Mouse (Mus musculus) forebrain, postnatal 0 days (tissue): Measurements from ENCODE around the gene Bsdc1. TPM values are rescaled to one million over a fixed set of nuclear protein-coding genes. Genes with fewer than 3 reads are reported as not detected.
A peak's percentile ranks its signal among the peaks of the same experiment; 100 is the strongest.

ENCODE experiments used
- ATAC-seq: fragments of 200-750 bp; cut with Nextera tagmentation; 2 replicates; pipeline ENCODE4 v1.8.0; 2017; ENCODE audit warnings: mild to moderate bottlenecking, moderate library complexity
- DNase-seq: peaks from one replicate; pipeline ENCODE4 v3.0.0-alpha.2; 2015
- H3K27ac ChIP-seq: fragments of 300-500 bp; sonication (generic); 2 replicates; pipeline ENCODE4 v1.5.1; 2014; ENCODE audit warnings: low read depth, mild to moderate bottlenecking, antibody characterized with exemption, low read length, moderate library complexity, mixed read lengths
- H3K27me3 ChIP-seq: fragments of 300-500 bp; sonication (generic); 2 replicates; pipeline ENCODE4 v1.6.1; 2014; ENCODE audit warnings: mild to moderate bottlenecking, low read length, mixed read lengths; ENCODE audit not compliant: insufficient read depth
- H3K36me3 ChIP-seq: fragments of 300-500 bp; sonication (generic); 2 replicates; pipeline ENCODE4 v1.6.1; 2014; ENCODE audit warnings: mild to moderate bottlenecking, moderate library complexity; ENCODE audit not compliant: insufficient read depth
- H3K4me1 ChIP-seq: fragments of 300-500 bp; sonication (generic); 2 replicates; pipeline ENCODE4 v1.6.1; 2014; ENCODE audit warnings: antibody characterized with exemption; ENCODE audit not compliant: insufficient read depth
- H3K4me2 ChIP-seq: fragments of 300-500 bp; sonication (generic); 2 replicates; pipeline ENCODE4 v1.6.1; 2014; ENCODE audit warnings: low read depth, mild to moderate bottlenecking, moderate library complexity
- H3K4me3 ChIP-seq: fragments of 300-500 bp; sonication (generic); 2 replicates; pipeline ENCODE4 v1.5.1; 2014; ENCODE audit warnings: low read depth, low read length, mixed read lengths
- H3K9ac ChIP-seq: fragments of 300-500 bp; sonication (generic); 2 replicates; pipeline ENCODE4 v1.6.1; 2014; ENCODE audit warnings: mild to moderate bottlenecking
- H3K9me3 ChIP-seq: fragments of 300-500 bp; sonication (generic); 2 replicates; pipeline ENCODE4 v1.6.1; 2016; ENCODE audit warnings: low read length
- CTCF ChIP-seq: sonication (generic); IDR thresholded peaks from 2 replicates; pipeline ENCODE4 v1.5.1; 2016; ENCODE audit warnings: antibody characterized with exemption, control low read depth, low read depth
- WGBS: fragments of 180-500 bp; shearing (Covaris S2); extraction: QIAGEN DNeasy Blood & Tissue Kit; methylation state at CpG from one replicate; pipeline ENCODE4 v1.1.7; 2014; 5-methylcytosine and 5-hydroxymethylcytosine counted together
- polyA plus RNA-seq: library from polyadenylated mRNA; unstranded; fragments of >200 nt; fragmentation: Nextera tagmentation; extraction: Ambion mirVana; gene quantifications from 2 replicates; pipeline ENCODE4 v1.2.1, GENCODE M21; 2015
- total RNA-seq: library from RNA; depleted of rRNA; stranded (reverse); fragments of >200 nt; gene quantifications from 2 replicates; pipeline ENCODE4 v1.2.3, GENCODE M21; 2014

Gene Bsdc1
- total and polyA plus RNA-seq, 2 experiments from 2014 or later, result 28.4 to 61.6 TPM

DNA sequence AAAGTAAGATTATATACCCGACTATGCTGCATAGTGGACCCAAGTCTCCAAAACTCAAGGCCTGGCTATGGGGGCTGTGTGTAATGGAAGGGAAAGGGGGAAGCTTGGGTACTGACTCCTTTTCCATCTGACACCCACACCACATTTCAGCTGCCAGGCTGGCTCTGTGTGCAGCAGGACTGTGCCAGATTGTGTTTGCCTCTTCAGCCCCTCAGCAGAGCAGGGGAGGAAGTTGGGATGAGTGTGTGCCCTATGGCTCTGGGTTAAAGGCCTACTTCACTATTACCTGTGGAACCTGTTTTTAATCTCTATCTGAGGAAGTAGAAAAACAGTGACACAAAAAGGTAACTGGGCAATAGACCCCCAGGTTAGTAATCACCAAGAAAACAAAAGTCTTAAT, 19.7 kb downstream of the Bsdc1 start:
- H3K36me3 ChIP-seq, result peaks cover 67% of the 10 kb centered on the region
- ATAC-seq, result no peak
- 87% methylated on average over 1 of the region's 1 CpGs for WGBS

DNA sequence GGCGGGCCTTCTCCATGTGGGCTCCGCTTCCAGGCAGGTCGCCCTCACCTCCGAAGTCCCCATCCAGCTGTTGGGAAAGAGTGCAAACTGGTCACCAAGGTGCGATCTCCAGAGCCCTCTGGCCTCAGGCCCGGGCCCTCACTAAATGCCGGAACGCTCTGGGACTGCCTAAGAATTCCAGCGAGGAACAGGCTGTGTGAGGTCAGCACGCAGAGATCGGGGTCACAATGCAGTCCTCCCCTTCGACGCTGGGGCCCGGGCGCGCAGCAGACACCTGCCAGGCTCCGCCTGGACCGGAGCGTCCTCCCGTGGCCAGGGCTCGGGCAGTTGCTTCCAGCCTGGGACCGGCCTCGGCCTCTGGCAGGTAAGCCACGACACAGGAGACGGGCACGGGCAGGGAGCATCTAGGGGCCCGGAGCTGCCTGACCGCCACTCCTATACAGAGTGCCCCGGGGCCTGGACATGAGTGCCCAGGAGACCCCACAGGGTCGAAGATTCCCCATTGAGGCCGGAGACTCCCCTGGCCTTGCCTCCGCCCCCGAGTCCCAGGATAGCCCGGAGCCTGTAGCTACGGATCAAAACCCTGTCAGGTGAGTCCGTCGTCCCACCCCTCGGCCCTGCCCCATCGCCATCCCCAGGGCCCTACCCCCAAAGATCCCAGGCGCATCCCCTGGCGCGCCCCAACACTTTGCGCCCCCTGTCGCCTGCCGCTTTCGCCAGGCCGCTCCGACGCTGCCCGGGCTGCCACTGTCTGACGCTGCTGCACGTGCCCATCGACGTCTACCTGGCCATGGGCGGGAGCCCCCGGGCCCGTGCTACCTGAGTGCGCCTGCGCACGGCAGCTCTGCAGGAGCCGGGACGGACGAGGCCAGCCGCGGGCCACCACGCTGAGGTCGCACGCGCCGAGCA, 29.8 kb downstream of the Bsdc1 start, which contains the start of the genes Tssk3 and Fam229a:
Gene Tssk3 (minus strand): TSS at position 51 of the 909 bp plus-strand sequence.
Gene Fam229a (plus strand): TSS at position 219 of the 909 bp plus-strand sequence.
- H3K27me3 ChIP-seq, result no peaks in the 10 kb centered on the region
- TF ChIP-seq CTCF, result peak; percentile 50
- no peak within 1 kb of the TSS for H3K27ac ChIP-seq
- H3K9me3 ChIP-seq, result no peaks in the 10 kb centered on the region
- WGBS, result 4% methylated on average over 70 of the region's 70 CpGs
- H3K4me2 ChIP-seq, result peak within 1 kb of the TSS; percentile 57
- DNase-seq, result peak; percentile 64
- peak; percentile 21; the same call in 1 of the 2 replicates for ATAC-seq
- H3K36me3 ChIP-seq, result peaks cover 30% of the 10 kb centered on the region
- peaks cover 9% of the 10 kb centered on the region; the same call in 1 of the 2 replicates for H3K4me1 ChIP-seq
- H3K4me3 ChIP-seq, result peak within 1 kb of the TSS; percentile 30
- H3K9ac ChIP-seq, result peak within 1 kb of the TSS; percentile 36

More for the DNA sequence above, 19.7 kb downstream of the Bsdc1 start:
- Histone ChIP-seq H3K27ac (no peak overlapping the region), H3K27me3 (no peaks in the 10 kb centered on the region), H3K4me3 (no peak overlapping the region), H3K4me1 (no peaks in the 10 kb centered on the region), H3K4me2 (no peak overlapping the region), H3K9me3 (no peaks in the 10 kb centered on the region), H3K9ac (no peak overlapping the region)
- TF ChIP-seq CTCF, result no peak
- DNase-seq, result no peak

DNA sequence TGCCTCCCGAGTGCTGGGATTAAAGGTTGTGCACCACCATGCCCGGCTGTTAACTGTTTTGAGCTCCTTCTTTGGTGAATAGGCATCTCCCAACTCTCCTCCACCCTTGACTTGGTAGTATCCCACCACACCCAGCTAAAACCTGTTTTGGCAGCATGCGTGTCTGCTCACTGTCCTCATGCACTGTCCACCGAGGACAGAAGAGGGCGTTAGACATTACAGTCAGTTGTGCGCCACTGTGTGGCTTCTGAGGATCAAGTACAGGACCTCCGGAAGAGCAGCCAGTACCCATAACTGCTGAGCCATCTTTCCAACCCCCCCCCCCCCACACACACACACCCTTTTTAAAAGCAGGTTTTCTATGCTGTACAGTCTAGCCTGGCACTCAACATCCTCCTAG, 33.3 kb downstream of the Bsdc1 start:
- Histone ChIP-seq H3K9me3 (no peaks in the 10 kb centered on the region), H3K27me3 (no peaks in the 10 kb centered on the region), H3K9ac (no peak overlapping the region), H3K36me3 (no peaks in the 10 kb centered on the region), H3K4me2 (no peak overlapping the region), H3K27ac (no peak overlapping the region), H3K4me3 (no peak overlapping the region), H3K4me1 (peaks cover 19% of the 10 kb centered on the region)
- ATAC-seq, result no peak
- TF ChIP-seq CTCF, result peak; percentile 34
- no peak for DNase-seq
- 77% methylated on average over 7 of the region's 7 CpGs for WGBS

DNA sequence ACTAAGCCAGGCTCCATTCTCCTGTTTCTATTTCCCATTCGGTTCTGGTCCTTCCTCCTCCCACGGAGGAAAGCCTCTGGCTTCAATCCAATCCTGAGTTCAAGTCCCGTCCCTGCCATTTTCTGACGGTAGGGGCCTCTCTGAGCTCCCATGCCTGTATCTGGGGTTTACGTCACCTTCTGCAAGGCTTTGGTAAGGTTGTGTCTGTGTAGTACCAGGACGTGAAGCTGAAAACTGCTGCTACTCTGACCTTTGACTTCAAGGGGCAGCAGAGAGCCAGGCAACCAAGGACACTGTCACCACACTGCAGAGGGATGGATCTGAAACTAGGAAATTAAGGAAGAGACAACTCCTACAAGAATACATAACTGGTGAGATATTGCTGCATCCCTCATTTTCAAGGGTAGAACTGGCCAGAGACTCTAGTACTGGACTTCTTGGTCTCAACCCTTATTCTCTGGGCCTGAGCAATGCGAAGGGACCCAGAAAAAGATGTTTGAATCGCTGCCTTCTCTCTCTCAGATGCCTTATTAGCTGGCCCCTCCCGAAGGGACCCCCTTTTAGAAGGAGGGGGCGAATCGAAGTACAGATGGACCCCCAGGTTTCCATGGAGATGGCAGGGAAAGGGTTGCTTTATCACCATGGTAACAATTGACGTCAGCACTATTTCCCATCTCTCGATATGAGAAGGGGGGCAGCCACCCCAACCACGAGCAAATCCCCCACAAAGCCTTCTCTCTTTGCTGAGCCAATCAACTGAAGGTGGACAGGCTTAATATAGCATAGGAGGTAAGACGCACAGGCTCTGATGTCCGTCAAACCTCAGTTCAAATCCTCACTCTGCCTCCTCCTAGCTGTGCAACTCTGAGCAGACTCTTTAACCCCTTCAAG, 34.5 kb downstream of the Bsdc1 start:
- 11% methylated on average over 16 of the region's 16 CpGs for WGBS
- ATAC-seq (peak; percentile 85), DNase-seq (peak; percentile 93)
- Histone ChIP-seq H3K27ac (peak overlapping the region; percentile 83), H3K4me1 (peaks cover 19% of the 10 kb centered on the region), H3K27me3 (no peaks in the 10 kb centered on the region), H3K4me3 (peak overlapping the region; percentile 17; the same call in 1 of the 2 replicates), H3K4me2 (peak overlapping the region; percentile 43), H3K36me3 (no peaks in the 10 kb centered on the region), H3K9me3 (no peaks in the 10 kb centered on the region), H3K9ac (peak overlapping the region; percentile 48)
- TF ChIP-seq CTCF, result peak; percentile 48; the same call in 1 of the 2 replicates

DNA sequence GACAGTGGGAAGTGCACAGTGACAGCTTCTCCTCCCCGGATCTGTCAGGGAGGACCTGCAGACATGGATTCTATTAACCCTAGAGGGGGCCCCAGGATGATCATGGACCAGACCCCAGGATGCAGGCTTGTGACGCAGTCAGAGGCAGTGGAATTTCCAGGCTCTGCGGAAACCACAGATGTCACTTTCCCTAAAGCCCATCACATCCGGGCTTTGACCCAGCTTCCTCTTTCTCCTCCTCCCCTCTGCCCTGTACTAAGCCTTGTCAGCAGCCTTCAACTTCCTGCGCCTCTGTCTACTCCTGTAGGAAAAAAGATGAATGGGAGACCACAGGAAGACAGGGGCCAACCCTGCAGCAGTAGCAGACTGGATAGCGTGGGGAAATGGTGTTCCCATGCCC, 35.2 kb downstream of the Bsdc1 start:
- no peaks in the 10 kb centered on the region for H3K9me3 ChIP-seq
- peak overlapping the region; percentile 83 for H3K27ac ChIP-seq
- ATAC-seq (peak; percentile 21), DNase-seq (no peak)
- H3K36me3 ChIP-seq, result no peaks in the 10 kb centered on the region
- TF ChIP-seq CTCF, result no peak
- H3K27me3 ChIP-seq, result no peaks in the 10 kb centered on the region
- peak overlapping the region; percentile 48 for H3K9ac ChIP-seq
- H3K4me1 ChIP-seq, result peaks cover 19% of the 10 kb centered on the region
- 36% methylated on average over 6 of the region's 6 CpGs for WGBS
- H3K4me3 ChIP-seq, result peak overlapping the region; percentile 17; the same call in 1 of the 2 replicates
- peak overlapping the region; percentile 43 for H3K4me2 ChIP-seq

DNA sequence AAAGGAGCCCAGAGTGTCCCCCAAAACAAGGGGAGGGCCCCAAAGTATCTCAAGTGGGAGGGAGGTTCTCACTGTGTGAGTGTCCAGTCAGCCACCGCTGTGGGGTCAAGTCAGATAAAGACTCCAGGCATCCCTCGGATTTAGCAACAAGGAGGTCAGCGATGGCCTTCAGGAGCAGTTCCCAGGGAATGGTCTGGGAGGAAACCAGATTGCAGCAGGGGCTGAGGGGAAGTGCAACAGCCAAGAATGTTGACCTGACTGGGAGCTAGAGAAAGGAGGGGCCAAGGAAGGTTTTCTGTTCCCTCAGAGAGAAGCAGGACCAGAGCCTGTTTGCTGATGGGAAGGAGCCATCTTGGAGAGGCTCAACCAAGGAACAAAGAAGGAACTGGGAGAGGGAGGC, 37.6 kb downstream of the Bsdc1 start:
- Histone ChIP-seq H3K4me1 (peaks cover 19% of the 10 kb centered on the region), H3K27me3 (no peaks in the 10 kb centered on the region), H3K4me2 (no peak overlapping the region), H3K9ac (no peak overlapping the region), H3K27ac (no peak overlapping the region), H3K36me3 (no peaks in the 10 kb centered on the region), H3K4me3 (no peak overlapping the region), H3K9me3 (no peaks in the 10 kb centered on the region)
- ATAC-seq (no peak), DNase-seq (no peak)
- WGBS, result 72% methylated on average over 3 of the region's 3 CpGs
- no peak for TF ChIP-seq CTCF
